Mouse (Mus musculus) small intestine, adult 2 months (tissue): Measurements from ENCODE around the gene Olfr1225. TPM values are rescaled to one million over a fixed set of nuclear protein-coding genes. Genes with fewer than 3 reads are reported as not detected.
"Not testable (repeated sequence)": the region's sequence is repeated elsewhere in the genome, so short reads cannot be mapped to it uniquely, and the experiment has no call there.

Experiments
- H3K27ac ChIP-seq: fragments of 200-500 bp; 2 replicates; pipeline ENCODE4 v1.5.1; 2012; ENCODE audit warnings: low read depth, low read length, control low read depth, inconsistent platforms; ENCODE audit not compliant: insufficient read depth
- H3K27me3 ChIP-seq: fragments of 200-500 bp; 2 replicates; pipeline ENCODE4 v1.6.1; 2012; ENCODE audit warnings: mild to moderate bottlenecking, moderate library complexity, low read length, inconsistent platforms; ENCODE audit not compliant: control insufficient read depth, insufficient read depth
- H3K36me3 ChIP-seq: fragments of 200-500 bp; 2 replicates; pipeline ENCODE4 v1.6.1; 2012; ENCODE audit warnings: mild to moderate bottlenecking, low read length, control low read depth, inconsistent platforms; ENCODE audit not compliant: control insufficient read depth, insufficient read depth
- H3K4me1 ChIP-seq: fragments of 200-500 bp; 2 replicates; pipeline ENCODE4 v1.6.1; 2012; ENCODE audit warnings: low read length, inconsistent platforms, mixed read lengths; ENCODE audit not compliant: control insufficient read depth, insufficient read depth, insufficient read length
- H3K4me3 ChIP-seq: fragments of 200-500 bp; 2 replicates; pipeline ENCODE4 v1.5.1; 2012; ENCODE audit warnings: low read depth, mild to moderate bottlenecking, control low read depth, inconsistent platforms, low read length, moderate library complexity
- CTCF ChIP-seq: fragments of 200-500 bp; IDR thresholded peaks from 2 replicates; pipeline ENCODE4 v1.5.1; 2012; ENCODE audit warnings: low read depth, mild to moderate bottlenecking, control low read depth, inconsistent platforms, low read length, moderate library complexity, mixed read lengths; ENCODE audit not compliant: insufficient replicate concordance, insufficient read length; ENCODE audit errors: extremely low read depth
- POLR2A ChIP-seq: fragments of 200-500 bp; IDR thresholded peaks from 2 replicates; pipeline ENCODE4 v1.6.1; 2012; ENCODE audit warnings: low read depth, mild to moderate bottlenecking, control low read depth, inconsistent platforms, low read length, moderate library complexity
- WGBS: fragments of 180-500 bp; shearing (Covaris S2); methylation state at CpG from one replicate; pipeline ENCODE4 v1.1.7; 2018; 5-methylcytosine and 5-hydroxymethylcytosine counted together
- polyA plus RNA-seq: library from polyadenylated mRNA; depleted of rRNA; stranded (reverse); fragments of >200 nt; gene quantifications from 2 replicates; pipeline ENCODE4 v1.2.3, GENCODE M21; 2012; rRNA removed

Gene Olfr1225
- polyA plus RNA-seq = not detected in 2 replicates

- Histone ChIP-seq H3K36me3 (no peaks in the 10 kb centered on the region), H3K27me3 (no peaks in the 10 kb centered on the region), H3K4me3 (no peak within 1 kb of the TSS), H3K27ac (no peak within 1 kb of the TSS), H3K4me1 (no peaks in the 10 kb centered on the region)
- WGBS = 85% methylated on average over 1 of the region's 1 CpGs
- no peak for TF ChIP-seq POLR2A
- TF ChIP-seq CTCF = no peak
Measured at GRCm38 (mm10) chr2:89174569-89174968, at the start of gene Olfr1225. TSS of gene Olfr1225 (minus strand) at chr2:89174669.

GRCm38 (mm10) chr2:89199948-89200347 is 25.5 kb upstream of the Olfr1225 start, which contains the start of gene Olfr1226:
TSS of gene Olfr1226 (minus strand) at chr2:89200048.
- Histone ChIP-seq H3K36me3 (no peaks in the 10 kb centered on the region), H3K27ac (no peak within 1 kb of the TSS), H3K4me1 (no peaks in the 10 kb centered on the region), H3K27me3 (no peaks in the 10 kb centered on the region), H3K4me3 (no peak within 1 kb of the TSS)
- TF ChIP-seq POLR2A (no peak), CTCF (no peak)
- 53% methylated on average over 2 of the region's 2 CpGs for WGBS

- Histone ChIP-seq H3K27ac (no peak overlapping the region), H3K36me3 (no peaks in the 10 kb centered on the region), H3K27me3 (no peaks in the 10 kb centered on the region), H3K4me1 (no peaks in the 10 kb centered on the region), H3K4me3 (no peak overlapping the region)
- no peak for TF ChIP-seq CTCF
- no peak for TF ChIP-seq POLR2A
- WGBS = 83% methylated on average over 3 of the region's 3 CpGs
Measured at GRCm38 (mm10) chr2:89196325-89196982, 22.0 kb upstream of the Olfr1225 start.

GRCm38 (mm10) chr2:89164711-89165110 is 9.8 kb downstream of the Olfr1225 start:
- H3K4me3 ChIP-seq, H3K27me3 ChIP-seq, H3K27ac ChIP-seq, H3K36me3 ChIP-seq, H3K4me1 ChIP-seq: not testable (repeated sequence)
- WGBS = 85% methylated on average over 4 of the region's 4 CpGs

- not testable (repeated sequence) for H3K27ac ChIP-seq, H3K36me3 ChIP-seq, H3K27me3 ChIP-seq, H3K4me3 ChIP-seq, H3K4me1 ChIP-seq
- 91% methylated on average over 8 of the region's 8 CpGs for WGBS
Measured at GRCm38 (mm10) chr2:89163991-89164390, 10.5 kb downstream of the Olfr1225 start, which contains the start of gene Olfr1224-ps1. TSS of gene Olfr1224-ps1 (minus strand) at chr2:89164091.

- TF ChIP-seq POLR2A = no peak
- TF ChIP-seq CTCF = no peak
- Histone ChIP-seq H3K4me1 (no peaks in the 10 kb centered on the region), H3K27me3 (no peaks in the 10 kb centered on the region), H3K36me3 (no peaks in the 10 kb centered on the region), H3K4me3 (no peak within 1 kb of the TSS), H3K27ac (no peak within 1 kb of the TSS)
- 60% methylated on average over 1 of the region's 1 CpGs for WGBS
Measured at GRCm38 (mm10) chr2:89151460-89151859, 23.0 kb downstream of the Olfr1225 start, which contains the start of gene Olfr1223. TSS of gene Olfr1223 (minus strand) at chr2:89151560.

GRCm38 (mm10) chr2:89132954-89133353 is 41.5 kb downstream of the Olfr1225 start, which contains the start of gene Olfr1222:
TSS of gene Olfr1222 (minus strand) at chr2:89133054.
- 66% methylated on average over 3 of the region's 3 CpGs for WGBS
- H3K4me3 ChIP-seq = no peak within 1 kb of the TSS
- H3K27ac ChIP-seq = no peak within 1 kb of the TSS
- TF ChIP-seq CTCF (no peak), POLR2A (no peak)
- no peaks in the 10 kb centered on the region for H3K4me1 ChIP-seq
- no peaks in the 10 kb centered on the region for H3K36me3 ChIP-seq
- H3K27me3 ChIP-seq = no peaks in the 10 kb centered on the region

Other genes with a start within 250 kb of the Olfr1225 start
- not detected in 2 replicates for gene Olfr1211, start 236.6 kb downstream of the Olfr1225 start, polyA plus RNA-seq
- gene Olfr1212, start 220.7 kb downstream of the Olfr1225 start, polyA plus RNA-seq = not detected in 2 replicates
- not detected in 2 replicates for gene Gm13762, start 194.4 kb downstream of the Olfr1225 start, polyA plus RNA-seq
- not detected in 2 replicates for gene Olfr1214, start 182.0 kb downstream of the Olfr1225 start, polyA plus RNA-seq
- not detected in 2 replicates for gene Olfr1215, start 167.7 kb downstream of the Olfr1225 start, polyA plus RNA-seq
- not detected in 2 replicates for gene Olfr1216, start 156.3 kb downstream of the Olfr1225 start, polyA plus RNA-seq
- gene Olfr1217, start 142.6 kb downstream of the Olfr1225 start, polyA plus RNA-seq = not detected in 2 replicates
- gene Olfr1218, start 113.5 kb downstream of the Olfr1225 start, polyA plus RNA-seq = not detected in 2 replicates
- not detected in 2 replicates for gene Olfr1219, start 91.2 kb downstream of the Olfr1225 start, polyA plus RNA-seq
- gene Olfr1220, start 67.8 kb downstream of the Olfr1225 start, polyA plus RNA-seq = not detected in 2 replicates
- not detected in 2 replicates for gene Olfr1221, start 57.4 kb downstream of the Olfr1225 start, polyA plus RNA-seq
- gene Olfr1222, start 41.6 kb downstream of the Olfr1225 start, polyA plus RNA-seq = not detected in 2 replicates
- gene Olfr1223, start 23.1 kb downstream of the Olfr1225 start, polyA plus RNA-seq = not detected in 2 replicates
- not detected in 2 replicates for gene Olfr1224-ps1, start 10.6 kb downstream of the Olfr1225 start, polyA plus RNA-seq
- gene Olfr1226, start 25.4 kb upstream of the Olfr1225 start, polyA plus RNA-seq = not detected in 2 replicates
- gene Olfr1228, start 79.4 kb upstream of the Olfr1225 start, polyA plus RNA-seq = not detected in 2 replicates
- gene Olfr1229, start 113.3 kb upstream of the Olfr1225 start, polyA plus RNA-seq = not detected in 2 replicates
- not detected in 2 replicates for gene Olfr1230, start 122.6 kb upstream of the Olfr1225 start, polyA plus RNA-seq
- gene Olfr1231, start 132.4 kb upstream of the Olfr1225 start, polyA plus RNA-seq = not detected in 2 replicates
- not detected in 2 replicates for gene Olfr1232, start 155.0 kb upstream of the Olfr1225 start, polyA plus RNA-seq
- gene Olfr1233, start 167.7 kb upstream of the Olfr1225 start, polyA plus RNA-seq = not detected in 2 replicates
- not detected in 2 replicates for gene Olfr1234, start 190.2 kb upstream of the Olfr1225 start, polyA plus RNA-seq
- not detected in 2 replicates for gene Olfr1238, start 235.0 kb upstream of the Olfr1225 start, polyA plus RNA-seq
- not detected in 2 replicates for gene Olfr1239, start 245.7 kb upstream of the Olfr1225 start, polyA plus RNA-seq